Mouse (Mus musculus) lung, postnatal 0 days (tissue): ENCODE measurements around the gene Dlgap4.

ENCODE experiments used
- CTCF ChIP-seq: IDR thresholded peaks from 2 replicates; pipeline ENCODE4 v1.5.1; 2016; ENCODE audit warnings: antibody characterized with exemption, mild to moderate bottlenecking
- EP300 ChIP-seq: IDR thresholded peaks from 2 replicates; pipeline ENCODE4 v1.6.1; 2016; ENCODE audit warnings: antibody characterized with exemption, mild to moderate bottlenecking, control low read depth

- TF ChIP-seq CTCF (no peak), EP300 (no peak)
These were observed 171.4 kb downstream of the Dlgap4 start for GRCm38 (mm10) chr2:156784891-156785290.
